Mouse (Mus musculus): Measurements from ENCODE around the gene Stk10. TPM values are rescaled to one million over a fixed set of nuclear protein-coding genes. Genes with fewer than 3 reads are reported as not detected.
A peak's percentile ranks its signal among the peaks of the same experiment; 100 is the strongest.

The Stk10 gene
- polyA plus RNA-seq (2014; fragmentation: Nextera tagmentation; extraction: Ambion mirVana), result 1.4 and 1.6 TPM in 2 replicates

DNA sequence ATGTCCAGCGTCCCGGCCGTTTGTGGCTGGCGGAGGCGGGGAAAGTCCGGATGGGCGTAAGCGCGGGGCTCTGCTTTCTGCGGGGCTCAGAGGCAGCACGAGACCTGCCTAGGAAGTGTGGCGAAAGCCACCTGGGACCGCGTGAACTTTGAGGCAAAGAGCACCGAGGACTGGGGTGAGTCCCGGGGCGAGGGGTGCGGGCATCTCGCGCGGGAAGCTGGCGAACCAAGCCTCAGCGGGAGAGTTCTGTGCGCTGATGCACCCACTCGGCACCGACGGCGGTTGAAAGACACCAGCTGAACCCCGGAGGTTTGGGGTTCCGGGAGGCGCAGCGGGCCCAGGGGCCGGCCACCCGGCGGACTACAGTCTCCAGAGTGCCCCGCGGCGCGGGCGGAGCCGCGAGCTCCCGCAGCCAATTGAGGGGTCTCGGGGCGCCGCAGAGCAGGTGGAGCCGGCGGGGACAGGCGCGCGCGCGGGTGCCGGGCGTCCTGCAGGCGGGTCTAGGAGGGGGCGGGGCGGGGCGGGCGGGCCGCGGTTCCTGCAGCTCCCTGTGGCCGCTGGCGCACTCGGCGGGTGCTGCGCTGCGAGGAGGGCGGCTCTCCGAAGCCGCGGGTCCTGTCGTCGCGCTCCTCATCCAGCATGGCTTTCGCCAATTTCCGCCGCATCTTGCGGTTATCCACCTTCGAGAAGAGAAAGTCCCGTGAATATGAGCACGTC, at the start of gene Stk10:
Gene Stk10 (plus strand): TSS at position 541 of the 717 bp plus-strand sequence.
- peak within 1 kb of the TSS; percentile 66 for H3K9ac ChIP-seq (replicated peaks; ENCODE audit: low read length)
- 0 out of 2 replicates have a peak, but pooled peaks cover 10% of the 10 kb centered on the region for H3K4me1 ChIP-seq (ENCODE audit: control insufficient read depth, insufficient read depth, low read length)
- H3K9me3 ChIP-seq (ENCODE audit: control insufficient read depth, low read length), result no peaks in the 10 kb centered on the region
- under 1% methylated on average over 78 of the region's 82 CpGs for WGBS
- H3K27me3 ChIP-seq (ENCODE audit: control insufficient read depth, insufficient read depth, low read length), result peaks cover 19% of the 10 kb centered on the region; the same call in 1 of the 2 replicates
- no peak within 1 kb of the TSS for H3K27ac ChIP-seq (replicated peaks; ENCODE audit: low read depth, low read length)
- DNase-seq, result peak; percentile 92
- ATAC-seq (ENCODE audit: low FRiP score, low TSS enrichment), result peak; percentile 91
- H3K4me3 ChIP-seq (replicated peaks; ENCODE audit: low read depth, low read length), result peak within 1 kb of the TSS; percentile 60
- H3K4me2 ChIP-seq (ENCODE audit: low read length), result peak within 1 kb of the TSS; percentile 89
- 0 out of 2 replicates have a peak, but pooled peaks cover 4% of the 10 kb centered on the region for H3K36me3 ChIP-seq (ENCODE audit: control insufficient read depth, insufficient read depth, low read length)

DNA sequence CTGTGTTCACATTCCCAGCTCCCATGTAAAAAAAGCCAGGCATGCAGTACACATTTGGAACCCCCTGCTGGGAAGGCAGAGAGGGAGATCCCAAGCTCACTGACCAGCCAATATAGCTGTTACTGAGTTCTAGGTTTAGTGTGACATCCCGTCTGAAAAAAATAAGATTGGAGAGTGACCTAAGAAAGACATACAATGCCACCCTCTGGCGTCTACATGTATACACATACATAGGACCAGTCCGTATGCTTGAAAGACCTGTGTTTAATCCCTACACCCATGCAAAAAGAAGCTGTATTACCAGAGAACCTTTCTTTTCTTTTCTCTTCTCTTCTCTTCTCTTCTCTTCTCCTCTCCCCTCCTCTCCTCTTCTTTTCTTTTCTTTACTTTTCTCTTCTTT, 47.8 kb upstream of the Stk10 start:
- Histone ChIP-seq H3K4me2 (ENCODE audit: low read length) (no peak overlapping the region), H3K27ac (replicated peaks; ENCODE audit: low read depth, low read length) (no peak overlapping the region), H3K9me3 (ENCODE audit: control insufficient read depth, low read length) (no peaks in the 10 kb centered on the region), H3K9ac (replicated peaks; ENCODE audit: low read length) (no peak overlapping the region), H3K27me3 (ENCODE audit: control insufficient read depth, insufficient read depth, low read length) (no peaks in the 10 kb centered on the region), H3K4me1 (ENCODE audit: control insufficient read depth, insufficient read depth, low read length) (no peaks in the 10 kb centered on the region), H3K4me3 (replicated peaks; ENCODE audit: low read depth, low read length) (no peak overlapping the region), H3K36me3 (ENCODE audit: control insufficient read depth, insufficient read depth, low read length) (no peaks in the 10 kb centered on the region)
- no peak for DNase-seq
- WGBS, result 77% methylated on average over 3 of the region's 3 CpGs
- ATAC-seq (ENCODE audit: low FRiP score, low TSS enrichment), result no peak

DNA sequence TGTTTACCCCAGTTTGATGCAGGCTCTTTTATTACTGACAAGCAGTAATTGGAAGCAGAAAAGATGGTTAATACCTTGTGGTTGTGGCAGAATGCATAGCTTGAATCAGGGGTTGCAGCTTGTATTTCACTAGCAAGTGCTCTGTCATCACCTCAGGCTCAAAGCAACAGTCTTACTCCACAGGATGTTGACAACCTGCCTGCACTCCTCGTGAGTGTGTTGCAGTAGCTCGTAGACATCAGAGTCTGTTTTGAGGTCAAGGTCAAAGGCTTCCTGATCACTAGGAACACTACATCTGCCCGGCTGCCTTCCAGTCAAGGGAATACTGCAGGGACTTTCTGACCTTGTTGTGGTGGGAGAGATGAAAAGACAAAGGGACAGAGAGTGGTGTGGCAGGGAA, 46.5 kb upstream of the Stk10 start:
- Histone ChIP-seq H3K9me3 (ENCODE audit: control insufficient read depth, low read length) (no peaks in the 10 kb centered on the region), H3K4me3 (replicated peaks; ENCODE audit: low read depth, low read length) (no peak overlapping the region), H3K4me1 (ENCODE audit: control insufficient read depth, insufficient read depth, low read length) (no peaks in the 10 kb centered on the region), H3K36me3 (ENCODE audit: control insufficient read depth, insufficient read depth, low read length) (no peaks in the 10 kb centered on the region), H3K27ac (replicated peaks; ENCODE audit: low read depth, low read length) (no peak overlapping the region), H3K27me3 (ENCODE audit: control insufficient read depth, insufficient read depth, low read length) (no peaks in the 10 kb centered on the region), H3K9ac (replicated peaks; ENCODE audit: low read length) (no peak overlapping the region), H3K4me2 (ENCODE audit: low read length) (no peak overlapping the region)
- 89% methylated on average over 3 of the region's 3 CpGs for WGBS
- DNase-seq (no peak), ATAC-seq (ENCODE audit: low FRiP score, low TSS enrichment) (no peak)

DNA sequence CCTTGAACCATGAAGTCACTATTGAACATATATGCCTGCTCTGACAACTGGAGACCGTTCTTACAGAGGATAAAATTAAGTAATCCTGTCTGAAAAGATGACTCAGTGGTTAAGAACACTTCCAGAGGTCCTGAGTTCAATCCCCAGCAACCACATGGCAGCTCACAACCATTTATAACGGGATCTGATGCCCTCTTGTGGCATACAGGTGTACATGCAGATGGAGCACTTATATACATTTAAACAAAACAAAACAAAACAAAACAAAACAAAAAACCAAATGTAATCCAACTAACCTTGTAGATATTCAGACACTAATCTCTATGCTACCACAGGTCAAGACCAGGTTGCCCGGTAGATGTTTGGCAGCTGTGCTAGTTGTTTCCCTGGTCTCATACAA, 45.6 kb upstream of the Stk10 start:
- 93% methylated on average over 3 of the region's 3 CpGs for WGBS
- Histone ChIP-seq H3K4me2 (ENCODE audit: low read length) (no peak overlapping the region), H3K4me3 (replicated peaks; ENCODE audit: low read depth, low read length) (no peak overlapping the region), H3K9ac (replicated peaks; ENCODE audit: low read length) (no peak overlapping the region), H3K4me1 (ENCODE audit: control insufficient read depth, insufficient read depth, low read length) (no peaks in the 10 kb centered on the region), H3K9me3 (ENCODE audit: control insufficient read depth, low read length) (no peaks in the 10 kb centered on the region), H3K27me3 (ENCODE audit: control insufficient read depth, insufficient read depth, low read length) (no peaks in the 10 kb centered on the region), H3K36me3 (ENCODE audit: control insufficient read depth, insufficient read depth, low read length) (no peaks in the 10 kb centered on the region), H3K27ac (replicated peaks; ENCODE audit: low read depth, low read length) (no peak overlapping the region)
- DNase-seq, result no peak
- no peak for ATAC-seq (ENCODE audit: low FRiP score, low TSS enrichment)

DNA sequence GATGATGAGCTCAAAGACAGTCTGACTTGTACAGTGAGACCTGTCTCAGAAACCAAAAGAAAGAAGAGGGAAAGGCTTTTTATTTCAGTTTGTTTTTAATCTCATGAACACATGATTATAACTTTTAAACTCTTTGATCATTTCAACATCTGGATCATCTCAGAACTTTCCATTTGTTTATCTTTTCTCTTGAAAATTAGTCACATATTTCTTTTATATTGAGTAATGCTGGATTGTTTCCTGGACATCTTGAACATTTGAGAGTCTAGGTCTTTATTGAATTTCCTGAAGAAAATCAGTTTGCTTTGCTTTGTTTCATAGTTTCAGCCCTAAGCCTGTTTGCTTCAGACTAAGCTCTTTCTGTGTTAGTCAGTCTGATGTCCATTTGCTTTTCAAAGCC, 44.8 kb upstream of the Stk10 start:
- Histone ChIP-seq H3K4me1 (ENCODE audit: control insufficient read depth, insufficient read depth, low read length) (no peaks in the 10 kb centered on the region), H3K4me3 (replicated peaks; ENCODE audit: low read depth, low read length) (no peak overlapping the region), H3K36me3 (ENCODE audit: control insufficient read depth, insufficient read depth, low read length) (no peaks in the 10 kb centered on the region), H3K27me3 (ENCODE audit: control insufficient read depth, insufficient read depth, low read length) (no peaks in the 10 kb centered on the region), H3K9me3 (ENCODE audit: control insufficient read depth, low read length) (no peaks in the 10 kb centered on the region), H3K27ac (replicated peaks; ENCODE audit: low read depth, low read length) (no peak overlapping the region), H3K4me2 (ENCODE audit: low read length) (no peak overlapping the region), H3K9ac (replicated peaks; ENCODE audit: low read length) (no peak overlapping the region)
- DNase-seq (no peak), ATAC-seq (ENCODE audit: low FRiP score, low TSS enrichment) (no peak)

DNA sequence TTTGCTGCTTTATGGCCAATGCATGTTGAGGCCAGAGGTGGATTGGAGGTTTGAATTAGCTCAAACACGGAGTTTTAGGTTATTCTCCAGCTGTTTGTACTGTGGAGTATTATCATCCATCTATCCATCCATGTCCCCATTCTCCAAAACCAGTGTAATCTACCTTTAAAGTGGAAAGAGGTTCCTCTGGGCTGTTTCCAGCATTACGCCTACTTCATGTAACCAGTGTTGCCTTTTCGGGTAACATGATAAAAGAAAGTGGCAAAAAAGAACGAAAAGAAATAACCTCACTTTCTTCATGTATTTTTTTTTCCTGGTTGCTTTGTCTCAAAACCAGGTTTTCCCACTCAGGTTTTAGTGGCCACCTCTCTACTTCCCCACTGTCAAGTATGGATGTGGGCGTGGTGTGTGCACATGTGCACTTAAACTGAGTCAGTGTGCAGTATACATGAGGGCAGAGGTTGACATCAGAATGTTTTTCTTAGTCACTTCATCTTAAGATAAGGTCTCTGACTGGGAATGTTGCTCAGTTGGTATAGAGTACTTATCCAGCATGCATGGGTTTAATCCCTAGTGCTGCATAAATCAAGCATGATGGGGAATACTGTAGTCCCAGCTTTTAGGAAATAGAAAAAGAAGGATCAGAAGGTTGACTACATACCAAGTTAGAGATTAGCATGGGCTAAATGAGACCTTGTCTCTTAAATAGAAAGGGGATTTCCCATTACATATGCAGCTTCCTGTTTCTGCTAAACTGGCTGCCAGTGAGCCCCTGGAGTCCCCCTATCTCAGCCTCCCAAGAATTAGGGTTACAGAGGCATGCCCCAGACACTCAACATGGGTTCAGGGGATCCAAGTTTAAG, 44.1 kb upstream of the Stk10 start:
- no peaks in the 10 kb centered on the region for H3K4me1 ChIP-seq (ENCODE audit: control insufficient read depth, insufficient read depth, low read length)
- H3K4me2 ChIP-seq (ENCODE audit: low read length), result no peak overlapping the region
- no peaks in the 10 kb centered on the region for H3K9me3 ChIP-seq (ENCODE audit: control insufficient read depth, low read length)
- H3K9ac ChIP-seq (replicated peaks; ENCODE audit: low read length), result no peak overlapping the region
- H3K27me3 ChIP-seq (ENCODE audit: control insufficient read depth, insufficient read depth, low read length), result no peaks in the 10 kb centered on the region
- DNase-seq, result no peak
- 93% methylated on average over 5 of the region's 5 CpGs for WGBS
- H3K4me3 ChIP-seq (replicated peaks; ENCODE audit: low read depth, low read length), result no peak overlapping the region
- H3K36me3 ChIP-seq (ENCODE audit: control insufficient read depth, insufficient read depth, low read length), result no peaks in the 10 kb centered on the region
- no peak overlapping the region for H3K27ac ChIP-seq (replicated peaks; ENCODE audit: low read depth, low read length)
- ATAC-seq (ENCODE audit: low FRiP score, low TSS enrichment), result no peak

DNA sequence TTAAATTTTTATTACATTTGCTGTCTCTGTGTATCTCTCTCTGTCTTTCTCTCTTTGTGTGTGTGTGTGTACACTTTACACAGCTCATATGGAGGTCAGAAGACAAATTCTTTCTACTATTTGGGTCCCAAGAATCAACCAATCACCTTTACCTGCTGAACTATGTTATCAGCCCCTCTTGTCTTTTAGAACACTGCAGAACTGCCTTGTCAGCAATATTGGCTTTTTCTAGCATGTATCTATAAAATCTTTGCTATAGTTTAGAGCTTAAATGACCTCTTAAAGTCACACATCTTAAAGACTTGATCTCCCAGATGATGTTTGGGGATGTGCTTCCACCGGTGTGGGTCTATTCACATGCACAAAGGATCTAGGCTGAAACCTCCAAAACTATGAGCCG, 42.0 kb upstream of the Stk10 start:
- no peak overlapping the region for H3K9ac ChIP-seq (replicated peaks; ENCODE audit: low read length)
- H3K27ac ChIP-seq (replicated peaks; ENCODE audit: low read depth, low read length), result no peak overlapping the region
- no peaks in the 10 kb centered on the region for H3K4me1 ChIP-seq (ENCODE audit: control insufficient read depth, insufficient read depth, low read length)
- WGBS, result 100% methylated on average over 2 of the region's 2 CpGs
- H3K4me3 ChIP-seq (replicated peaks; ENCODE audit: low read depth, low read length), result no peak overlapping the region
- H3K27me3 ChIP-seq (ENCODE audit: control insufficient read depth, insufficient read depth, low read length), result no peaks in the 10 kb centered on the region
- H3K4me2 ChIP-seq (ENCODE audit: low read length), result no peak overlapping the region
- H3K9me3 ChIP-seq (ENCODE audit: control insufficient read depth, low read length), result no peaks in the 10 kb centered on the region
- H3K36me3 ChIP-seq (ENCODE audit: control insufficient read depth, insufficient read depth, low read length), result no peaks in the 10 kb centered on the region
- no peak for ATAC-seq (ENCODE audit: low FRiP score, low TSS enrichment)
- DNase-seq, result no peak

DNA sequence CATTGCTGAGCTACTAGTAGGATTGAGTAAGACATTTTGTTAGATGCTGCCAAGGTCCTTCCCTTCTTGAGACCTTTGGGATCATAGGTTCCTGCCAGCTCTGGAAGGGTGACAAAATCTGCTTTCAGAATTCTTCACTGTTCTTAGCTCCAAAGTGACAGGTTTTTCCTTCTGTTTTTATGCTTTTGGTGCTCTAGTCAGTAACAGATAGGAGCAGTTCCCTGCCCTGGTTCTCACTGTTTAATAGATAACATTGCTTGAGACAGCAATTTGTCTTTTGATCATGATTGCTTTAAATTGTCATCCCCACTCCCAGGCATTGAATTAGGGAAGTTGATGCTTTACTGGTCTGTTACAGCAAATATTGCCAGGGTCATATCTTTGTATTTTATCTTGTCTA, 39.8 kb upstream of the Stk10 start:
- no peak for ATAC-seq (ENCODE audit: low FRiP score, low TSS enrichment)
- H3K4me1 ChIP-seq (ENCODE audit: control insufficient read depth, insufficient read depth, low read length), result no peaks in the 10 kb centered on the region
- no peaks in the 10 kb centered on the region for H3K36me3 ChIP-seq (ENCODE audit: control insufficient read depth, insufficient read depth, low read length)
- no peaks in the 10 kb centered on the region for H3K27me3 ChIP-seq (ENCODE audit: control insufficient read depth, insufficient read depth, low read length)
- H3K9me3 ChIP-seq (ENCODE audit: control insufficient read depth, low read length), result no peaks in the 10 kb centered on the region
- DNase-seq, result no peak
- H3K4me2 ChIP-seq (ENCODE audit: low read length), result no peak overlapping the region
- no peak overlapping the region for H3K9ac ChIP-seq (replicated peaks; ENCODE audit: low read length)
- H3K4me3 ChIP-seq (replicated peaks; ENCODE audit: low read depth, low read length), result no peak overlapping the region
- H3K27ac ChIP-seq (replicated peaks; ENCODE audit: low read depth, low read length), result no peak overlapping the region

Measured in midbrain, embryonic 14.5 days (tissue).